Mouse (Mus musculus) layer of hippocampus, adult 2 months (tissue): Measurements from ENCODE around the gene Spaca4. TPM values are rescaled to one million over a fixed set of nuclear protein-coding genes. Genes with fewer than 3 reads are reported as not detected.
A peak's percentile ranks its signal among the peaks of the same experiment; 100 is the strongest.

Source experiments
- DNase-seq, 2 experiments: peaks; one replicate each; pipeline ENCODE4 v3.0.0; 2022; ENCODE audit warnings: low spot score in 2 of 2
- H3K27ac ChIP-seq: fragments of 200-600 bp; 2 replicates; pipeline ENCODE4 v1.8.1; 2022
- H3K4me3 ChIP-seq: fragments of 200-600 bp; 2 replicates; pipeline ENCODE4 v1.8.1; 2022; ENCODE audit warnings: mild to moderate bottlenecking
- CTCF ChIP-seq: fragments of 200-600 bp; conservative IDR thresholded peaks from 2 replicates; pipeline ENCODE4 v1.8.1; 2022; ENCODE audit warnings: antibody characterized with exemption, mild to moderate bottlenecking, moderate library complexity
- long read RNA-seq, 2 experiments: library from polyadenylated mRNA; stranded (forward); transcript quantifications; one replicate each; pipeline ENCODE4 v2.0.0; 2021; ENCODE audit warnings: borderline mapping rate in 2 of 2
- total RNA-seq, 2 experiments: library from RNA; stranded (reverse); gene quantifications; 2 replicates each; pipeline ENCODE4 v1.2.3; 2021

Gene Spaca4
- total RNA-seq: not detected
- long read RNA-seq, experiment 1: 0 reads
- long read RNA-seq, experiment 2: 0 reads

GRCm38 (mm10) chr7:45725713-45726112 lies at the start of gene Spaca4:
TSS of gene Spaca4 (minus strand) at chr7:45725813.
- H3K4me3 ChIP-seq: no peak within 1 kb of the TSS
- no peak for TF ChIP-seq CTCF
- H3K27ac ChIP-seq: no peak within 1 kb of the TSS
- no peak for DNase-seq

GRCm38 (mm10) chr7:45775237-45775636 lies 49.6 kb upstream of the Spaca4 start:
- Histone ChIP-seq H3K4me3 (no peak overlapping the region), H3K27ac (no peak overlapping the region)
- no peak for DNase-seq
- TF ChIP-seq CTCF: no peak

DNA sequence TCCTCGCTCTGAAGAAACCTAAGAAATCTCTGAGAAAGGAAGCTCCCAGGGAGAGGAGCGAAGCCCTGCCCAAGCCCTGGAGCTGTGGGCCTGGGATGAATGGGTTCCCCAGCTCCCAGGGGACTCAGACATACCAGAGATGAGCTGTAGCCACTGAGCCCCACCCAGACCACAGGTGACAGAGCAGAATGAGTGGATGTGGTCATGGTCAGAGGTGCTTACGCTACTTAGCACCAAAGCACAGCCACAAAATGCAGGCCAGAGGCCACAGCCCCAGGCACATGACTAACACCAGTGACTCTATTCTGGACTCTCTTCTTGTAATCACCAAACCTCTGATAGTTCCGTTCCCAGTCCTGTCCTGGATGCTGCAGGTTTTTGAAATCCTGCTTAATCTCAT lies 45.5 kb upstream of the Spaca4 start:
- Histone ChIP-seq H3K4me3 (no peak overlapping the region), H3K27ac (no peak overlapping the region)
- no peak for TF ChIP-seq CTCF
- no peak for DNase-seq

DNA sequence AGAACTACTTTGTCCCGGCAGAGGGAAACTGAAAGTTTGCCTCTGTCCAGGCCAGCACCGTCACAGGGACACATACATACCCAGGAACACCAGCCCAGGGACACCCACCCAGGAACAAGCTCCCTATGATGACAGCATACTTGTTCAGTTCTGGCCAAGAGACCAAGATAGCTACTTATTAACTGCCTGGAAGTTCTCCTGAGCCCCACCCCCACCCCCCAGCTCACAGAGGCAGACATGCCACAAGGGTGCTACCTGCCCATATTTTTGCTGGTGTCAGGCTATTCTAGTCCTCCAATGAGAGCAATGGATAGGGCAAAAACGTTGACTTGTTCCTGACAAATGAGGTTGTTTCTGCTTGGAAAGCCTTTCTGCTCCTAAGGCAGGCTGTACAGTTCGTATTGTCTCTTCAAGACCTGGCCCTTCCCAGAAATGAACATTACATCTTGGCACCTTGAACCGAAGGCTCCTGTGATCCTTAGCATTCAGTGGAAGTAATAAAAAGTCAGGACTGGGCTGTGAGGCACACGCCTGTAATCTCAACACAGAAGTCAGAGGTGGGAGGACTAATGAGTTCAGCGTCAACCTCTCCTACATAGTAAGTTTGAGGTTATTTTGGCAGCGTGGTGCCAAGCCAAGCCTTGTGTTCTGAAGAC lies 44.9 kb upstream of the Spaca4 start:
- H3K27ac ChIP-seq: no peak overlapping the region
- TF ChIP-seq CTCF: no peak
- no peak overlapping the region for H3K4me3 ChIP-seq
- no peak for DNase-seq

GRCm38 (mm10) chr7:45767500-45767899 lies 41.9 kb upstream of the Spaca4 start:
- no peak for DNase-seq
- no peak overlapping the region for H3K27ac ChIP-seq
- TF ChIP-seq CTCF: no peak
- H3K4me3 ChIP-seq: no peak overlapping the region

GRCm38 (mm10) chr7:45766764-45767163 lies 41.2 kb upstream of the Spaca4 start:
- Histone ChIP-seq H3K4me3 (no peak overlapping the region), H3K27ac (no peak overlapping the region)
- DNase-seq: no peak
- no peak for TF ChIP-seq CTCF

GRCm38 (mm10) chr7:45765995-45766394 lies 40.4 kb upstream of the Spaca4 start:
- DNase-seq: no peak
- H3K4me3 ChIP-seq: no peak overlapping the region
- no peak for TF ChIP-seq CTCF
- H3K27ac ChIP-seq: no peak overlapping the region

GRCm38 (mm10) chr7:45760151-45760550 lies 34.5 kb upstream of the Spaca4 start:
- H3K27ac ChIP-seq: no peak overlapping the region
- H3K4me3 ChIP-seq: no peak overlapping the region
- TF ChIP-seq CTCF: no peak
- DNase-seq: no peak

- no peak for DNase-seq
- 0 out of 2 replicates have a peak, but pooled peaks have one; percentile 3 for TF ChIP-seq CTCF
- no peak overlapping the region for H3K4me3 ChIP-seq
- H3K27ac ChIP-seq: no peak overlapping the region
Measured at GRCm38 (mm10) chr7:45759400-45759799, 33.8 kb upstream of the Spaca4 start.

DNA sequence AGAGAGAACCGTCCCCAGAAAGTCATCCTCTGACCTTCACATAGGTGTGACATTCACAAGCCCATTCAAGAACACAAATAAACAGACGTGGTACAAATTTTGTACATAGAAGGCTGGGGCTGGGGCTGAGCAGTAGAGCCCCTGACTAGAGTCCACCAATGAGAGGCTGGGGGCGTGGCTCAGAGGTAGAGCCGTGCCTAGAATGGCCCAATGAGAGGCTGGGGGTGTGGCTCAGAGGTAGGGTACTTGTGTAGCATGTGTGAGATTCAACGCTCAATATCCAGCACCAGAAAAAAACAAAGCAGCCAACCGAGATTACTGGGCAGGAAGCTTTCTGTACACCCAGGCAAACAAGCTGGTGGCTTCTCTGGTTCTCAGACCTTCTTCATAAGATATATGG lies 30.1 kb upstream of the Spaca4 start:
- DNase-seq: no peak
- Histone ChIP-seq H3K4me3 (no peak overlapping the region), H3K27ac (no peak overlapping the region)
- TF ChIP-seq CTCF: no peak

DNA sequence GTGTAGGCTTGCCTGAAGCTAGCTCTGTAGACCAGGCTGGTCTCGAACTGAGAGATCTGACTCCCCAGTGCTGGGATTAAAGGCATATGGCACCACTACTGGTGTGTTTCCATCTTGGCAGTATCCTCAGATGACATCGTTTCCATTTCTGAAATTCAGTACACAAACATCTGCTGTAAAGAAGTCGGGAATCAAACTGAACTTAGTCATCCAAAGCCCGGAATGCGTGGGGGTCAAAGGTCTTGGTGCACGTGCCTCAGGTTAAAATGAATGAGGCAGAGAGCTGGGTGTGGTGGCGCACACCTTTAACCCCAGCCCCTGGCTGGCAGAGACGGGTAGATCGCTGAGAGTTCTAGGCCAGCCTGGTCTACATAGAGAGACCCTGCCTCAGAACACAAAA lies 24.5 kb upstream of the Spaca4 start:
- DNase-seq: no peak
- no peak overlapping the region for H3K27ac ChIP-seq
- TF ChIP-seq CTCF: no peak
- no peak overlapping the region for H3K4me3 ChIP-seq

- Histone ChIP-seq H3K4me3 (no peak overlapping the region), H3K27ac (no peak overlapping the region)
- no peak for DNase-seq
- TF ChIP-seq CTCF: no peak
Measured at GRCm38 (mm10) chr7:45749401-45749800, 23.8 kb upstream of the Spaca4 start.

DNA sequence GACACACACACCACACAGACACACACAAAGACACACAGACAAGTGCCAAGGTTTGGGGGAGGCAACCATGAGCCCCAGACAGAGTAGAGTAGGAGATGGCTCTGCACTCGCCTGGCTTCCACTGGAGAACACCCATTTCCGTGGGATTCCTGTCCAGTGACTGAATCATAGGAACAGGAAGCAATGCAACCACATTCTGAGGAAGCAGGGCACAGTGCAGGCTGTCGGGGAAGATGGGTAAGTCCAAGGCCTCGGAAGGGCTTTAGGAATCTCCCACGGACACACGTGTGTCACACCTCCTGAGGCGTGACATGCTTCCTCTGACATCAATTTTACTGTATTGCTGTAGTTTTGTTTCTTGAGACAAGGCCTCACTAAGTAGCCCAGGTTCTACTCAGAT lies 22.5 kb upstream of the Spaca4 start:
- no peak overlapping the region for H3K27ac ChIP-seq
- DNase-seq: no peak
- TF ChIP-seq CTCF: no peak
- no peak overlapping the region for H3K4me3 ChIP-seq

GRCm38 (mm10) chr7:45747450-45747849 lies 21.8 kb upstream of the Spaca4 start:
- no peak overlapping the region for H3K27ac ChIP-seq
- no peak for TF ChIP-seq CTCF
- no peak for DNase-seq
- H3K4me3 ChIP-seq: no peak overlapping the region
